Mouse (Mus musculus) bone marrow macrophage, adult 2 months (primary cell): ENCODE measurements around the gene D6Ertd527e.

Source experiments
- CTCF ChIP-seq: IDR thresholded peaks from 2 replicates; pipeline ENCODE4 v1.5.1; 2012; ENCODE audit warnings: low read depth, mild to moderate bottlenecking, low read length, moderate library complexity
- POLR2A ChIP-seq: IDR thresholded peaks from 2 replicates; pipeline ENCODE4 v1.6.1; 2012; ENCODE audit warnings: mild to moderate bottlenecking, low read depth, low read length, borderline replicate concordance

DNA sequence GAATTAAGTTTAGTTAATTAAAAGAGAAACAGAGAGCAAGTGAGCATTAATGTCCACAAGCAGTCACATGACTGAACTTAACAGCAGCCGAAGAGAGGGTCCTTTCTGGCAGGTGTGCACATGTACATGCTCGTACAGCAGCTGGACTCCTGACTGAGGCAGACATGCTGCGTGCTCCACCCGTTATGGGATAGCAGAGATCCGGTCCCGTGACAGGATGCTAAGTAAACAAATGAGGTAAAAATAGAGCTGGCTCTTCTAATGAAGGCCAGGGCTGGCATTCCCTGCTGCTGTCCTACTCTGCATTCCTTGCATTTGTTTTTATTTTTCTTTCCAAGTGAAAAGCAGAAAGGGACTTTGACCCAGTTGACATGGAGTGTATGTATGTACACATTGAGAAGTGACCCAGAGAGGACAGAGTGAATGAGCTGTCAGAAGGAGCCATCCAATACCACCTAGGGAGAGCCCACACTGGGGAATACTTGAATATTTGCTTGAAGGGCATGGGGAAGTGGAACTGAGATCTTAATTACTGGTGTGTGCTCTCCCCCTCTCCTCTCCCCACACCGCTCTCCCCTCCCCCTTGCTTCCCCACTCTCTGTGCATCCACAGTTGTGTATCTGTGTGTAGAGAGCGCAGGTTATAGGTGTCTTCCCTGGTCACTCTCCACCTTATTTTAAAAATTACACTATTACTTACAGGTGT, 22.7 kb downstream of the D6Ertd527e start:
- TF ChIP-seq POLR2A (no peak), CTCF (no peak)
